Mouse (Mus musculus): ENCODE results near the gene Pcgf5.

Gene Pcgf5

GRCm38 (mm10) chr19:36490911-36491310 lies 142.8 kb downstream of the Pcgf5 start:
- DNase-seq (ENCODE audit: low read depth, low spot score): no peak

GRCm38 (mm10) chr19:36495555-36495954 lies 147.4 kb downstream of the Pcgf5 start:
- no peak for DNase-seq (ENCODE audit: low read depth, low spot score)

GRCm38 (mm10) chr19:36496532-36496931 lies 148.4 kb downstream of the Pcgf5 start:
- DNase-seq (ENCODE audit: low read depth, low spot score): no peak

GRCm38 (mm10) chr19:36497067-36497466 lies 149.0 kb downstream of the Pcgf5 start:
- no peak for DNase-seq (ENCODE audit: low read depth, low spot score)

- DNase-seq (ENCODE audit: low read depth, low spot score): no peak
These were observed 149.6 kb downstream of the Pcgf5 start for GRCm38 (mm10) chr19:36497744-36498143.

- no peak for DNase-seq (ENCODE audit: low read depth, low spot score)
These were observed 156.6 kb downstream of the Pcgf5 start for GRCm38 (mm10) chr19:36504716-36505115.
